Mouse (Mus musculus) ES-E14 (cell line): Measurements from ENCODE around the gene Ston2.

ENCODE experiments used
- MAFK ChIP-seq: IDR thresholded peaks from 2 replicates; pipeline ENCODE4 v1.6.1; 2014; ENCODE audit warnings: mild to moderate bottlenecking, low read depth, low read length, inconsistent platforms; ENCODE audit not compliant: insufficient read depth
- ZC3H11A ChIP-seq: IDR thresholded peaks from 2 replicates; pipeline ENCODE4 v1.6.1; 2012; ENCODE audit warnings: low read depth, mild to moderate bottlenecking, inconsistent platforms, low read length, borderline replicate concordance
- ZNF384 ChIP-seq: IDR thresholded peaks from 2 replicates; pipeline ENCODE4 v1.6.1; 2012; ENCODE audit warnings: low read depth, low read length, inconsistent platforms

- no peak for TF ChIP-seq ZC3H11A
- no peak for TF ChIP-seq MAFK
- TF ChIP-seq ZNF384, result no peak
Measured at GRCm38 (mm10) chr12:91818726-91819125, 30.5 kb upstream of the Ston2 start.
